ENCODE assay signal across 24 mouse cellular contexts in genomic region chr1:127913116-127913515, GRCm38 (mm10). TPM values are rescaled to one million over a fixed set of nuclear protein-coding genes. Genes with fewer than 3 reads are reported as not detected.
DNase-seq lines count a peak whose midpoint lies in the region; ATAC-seq and TF ChIP-seq lines count a peak whose summit lies in the region.
"Had no signal": no experiment of that assay in that cellular context is flagged by ENCODE, and none has a peak within 500 bp of the region (broad histone marks: within the 10 kb centered on the region; RNA-seq: fewer than 3 reads in every experiment).

No protein-coding gene starts in this region.

- H3K36me3 ChIP-seq in forebrain, embryonic 14.5 days (ENCODE audit: control insufficient read depth, insufficient read depth, low read length), result peaks cover 11% of the 10 kb centered on the region; the same call in 1 of the 2 replicates
- H3K36me3 ChIP-seq in forebrain, embryonic 15.5 days, result no peaks in the 10 kb centered on the region
- H3K36me3 ChIP-seq in lung, embryonic 14.5 days (ENCODE audit: insufficient read depth), result peaks cover 12% of the 10 kb centered on the region; the same call in 1 of the 2 replicates

- TF ChIP-seq CTCF in lung, embryonic 14.5 days (IDR thresholded peaks at IDR 0.05; ENCODE audit: low read depth), result no peak

- no peak overlapping the region for H3K4me2 ChIP-seq in forebrain, embryonic 14.5 days (ENCODE audit: low read length)
- no peak overlapping the region for H3K4me2 ChIP-seq in forebrain, embryonic 15.5 days (replicated peaks)
- no peak overlapping the region for H3K4me2 ChIP-seq in lung, embryonic 14.5 days
- H3K4me2 ChIP-seq: heart, embryonic 15.5 days; liver, embryonic 12.5 days; midbrain, embryonic 15.5 days; neural tube, embryonic 12.5 days had no signal

- no peak overlapping the region for H3K27ac ChIP-seq in forebrain, embryonic 14.5 days (ENCODE audit: low read depth, low read length)
- no peak overlapping the region for H3K27ac ChIP-seq in forebrain, embryonic 15.5 days (replicated peaks)
- no peak overlapping the region for H3K27ac ChIP-seq in lung, embryonic 14.5 days (ENCODE audit: low read depth)
- H3K27ac ChIP-seq: heart, adult 2 months; heart, embryonic 15.5 days; layer of hippocampus, adult 2 months; liver, embryonic 12.5 days; midbrain, embryonic 15.5 days; neural tube, embryonic 12.5 days had no signal

- no peak for ATAC-seq in forebrain, embryonic 14.5 days
- no peak for ATAC-seq in forebrain, embryonic 15.5 days (replicated peaks)
- peak; percentile 62 for ATAC-seq in lung, embryonic 14.5 days (ENCODE audit: insufficient read depth)
- ATAC-seq: activated CD4-positive, CD25-positive, alpha-beta regulatory T cell, adult 4 months; forebrain, embryonic 16.5 days; intestine, postnatal 0 days; liver, embryonic 12.5 days; midbrain, embryonic 15.5 days had no signal

- no peak overlapping the region for H3K4me3 ChIP-seq in forebrain, embryonic 14.5 days (ENCODE audit: low read depth, low read length)
- no peak overlapping the region for H3K4me3 ChIP-seq in forebrain, embryonic 15.5 days
- no peak overlapping the region for H3K4me3 ChIP-seq in lung, embryonic 14.5 days (ENCODE audit: low read depth, low read length)
- H3K4me3 ChIP-seq: heart, adult 2 months; heart, embryonic 15.5 days; layer of hippocampus, adult 2 months; liver, embryonic 12.5 days; midbrain, embryonic 15.5 days; neural tube, embryonic 12.5 days had no signal

- WGBS in forebrain, embryonic 14.5 days, result 61% methylated on average over 4 of the region's 4 CpGs
- 58% methylated on average over 4 of the region's 4 CpGs for WGBS in forebrain, embryonic 15.5 days
- 66% methylated on average over 4 of the region's 4 CpGs for WGBS in lung, embryonic 14.5 days

- H3K27me3 ChIP-seq in forebrain, embryonic 14.5 days (replicated peaks; ENCODE audit: control insufficient read depth, insufficient read depth, low read length), result no peaks in the 10 kb centered on the region
- no peaks in the 10 kb centered on the region for H3K27me3 ChIP-seq in forebrain, embryonic 15.5 days
- H3K27me3 ChIP-seq in lung, embryonic 14.5 days (ENCODE audit: insufficient read depth, low read length), result no peaks in the 10 kb centered on the region
- H3K27me3 ChIP-seq: heart, embryonic 15.5 days; liver, embryonic 12.5 days; midbrain, embryonic 15.5 days; neural tube, embryonic 12.5 days had no signal

- H3K9me3 ChIP-seq in forebrain, embryonic 14.5 days (replicated peaks; ENCODE audit: control insufficient read depth, low read length), result no peaks in the 10 kb centered on the region
- no peaks in the 10 kb centered on the region for H3K9me3 ChIP-seq in forebrain, embryonic 15.5 days
- H3K9me3 ChIP-seq in lung, embryonic 14.5 days (ENCODE audit: low read depth, low read length), result no peaks in the 10 kb centered on the region
- H3K9me3 ChIP-seq: heart, embryonic 15.5 days; liver, embryonic 12.5 days; midbrain, embryonic 15.5 days; neural tube, embryonic 12.5 days had no signal

- H3K4me1 ChIP-seq in forebrain, embryonic 14.5 days (ENCODE audit: control insufficient read depth, insufficient read depth, low read length), result no peaks in the 10 kb centered on the region
- H3K4me1 ChIP-seq in forebrain, embryonic 15.5 days, result no peaks in the 10 kb centered on the region
- H3K4me1 ChIP-seq in lung, embryonic 14.5 days (ENCODE audit: insufficient read depth), result peaks cover 3% of the 10 kb centered on the region; the same call in 1 of the 2 replicates
- H3K4me1 ChIP-seq: heart, embryonic 15.5 days; liver, embryonic 12.5 days; midbrain, embryonic 15.5 days; neural tube, embryonic 12.5 days had no signal

- peak; percentile 31 for DNase-seq in forebrain, embryonic 14.5 days (ENCODE audit: low spot score)
- peak; percentile 83 for DNase-seq in lung, embryonic 14.5 days
- DNase-seq in lung, postnatal 25 days (ENCODE audit: low spot score), result no peak
- DNase-seq in adipocyte (ENCODE audit: low spot score), result peak; percentile 62
- DNase-seq in lung, postnatal 10 days, result peak; percentile 45
- no peak for DNase-seq in embryo, embryonic 11 days
- DNase-seq: cerebellum, adult 9-10 months; gastrocnemius, postnatal 25 days; heart, adult 2 months; kidney, postnatal 25 days; right cerebral cortex, postnatal 14 days; spleen, adult 18-20 months had no signal

- no peak overlapping the region for H3K9ac ChIP-seq in forebrain, embryonic 14.5 days (ENCODE audit: low read length)
- no peak overlapping the region for H3K9ac ChIP-seq in forebrain, embryonic 15.5 days (replicated peaks)
- H3K9ac ChIP-seq in lung, embryonic 14.5 days, result no peak overlapping the region
- H3K9ac ChIP-seq: heart, embryonic 15.5 days; liver, embryonic 12.5 days; midbrain, embryonic 15.5 days; neural tube, embryonic 12.5 days had no signal

RNA-seq across cellular contexts. Expression of gene Rab3gap1, which starts 44.5 kb away (rescaled TPM):
- polyA plus RNA-seq in forebrain, embryonic 14.5 days (2014; fragmentation: Nextera tagmentation; extraction: Ambion mirVana), result 14.6 and 18.8 TPM in 2 replicates
- polyA plus RNA-seq in forebrain, embryonic 15.5 days (2015; fragmentation: Nextera tagmentation; extraction: Ambion mirVana), result 17.3 and 19.2 TPM in 2 replicates
- 24.4 and 24.5 TPM in 2 replicates for polyA plus RNA-seq in lung, embryonic 14.5 days (2014; fragmentation: Nextera tagmentation; extraction: Ambion mirVana)

RNA-seq across cellular contexts. Expression of gene Map3k19, which starts 58.3 kb away (rescaled TPM):
- polyA plus RNA-seq in forebrain, embryonic 14.5 days (2014; fragmentation: Nextera tagmentation; extraction: Ambion mirVana), result 0.27 and 0.36 TPM in 2 replicates
- 0.28 and 0.53 TPM in 2 replicates for polyA plus RNA-seq in forebrain, embryonic 15.5 days (2015; fragmentation: Nextera tagmentation; extraction: Ambion mirVana)
- 0.05 and 0.11 TPM in 2 replicates for polyA plus RNA-seq in lung, embryonic 14.5 days (2014; fragmentation: Nextera tagmentation; extraction: Ambion mirVana)
- polyA plus RNA-seq: embryonic facial prominence, embryonic 11.5 days; intestine, postnatal 0 days; kidney, embryonic 14.5 days; limb, embryonic 11.5 days; liver, embryonic 12.5 days; neural tube, embryonic 12.5 days had no signal

Comparison
In these comparisons a context has a peak if more than half of its experiments do, and no peak if none do; other contexts are left out.
1. DNase-seq: peak in forebrain, embryonic 14.5 days (single experiment), lung, embryonic 14.5 days (single experiment), adipocyte (single experiment) and lung, postnatal 10 days (single experiment); none in lung, postnatal 25 days (single experiment) and embryo, embryonic 11 days (single experiment).